Mouse (Mus musculus): ENCODE measurements around the gene Rab27a. TPM values are rescaled to one million over a fixed set of nuclear protein-coding genes. Genes with fewer than 3 reads are reported as not detected.

Rab27a gene
- polyA plus RNA-seq, 1 experiment from 2014 or later = 1.1 TPM

DNA sequence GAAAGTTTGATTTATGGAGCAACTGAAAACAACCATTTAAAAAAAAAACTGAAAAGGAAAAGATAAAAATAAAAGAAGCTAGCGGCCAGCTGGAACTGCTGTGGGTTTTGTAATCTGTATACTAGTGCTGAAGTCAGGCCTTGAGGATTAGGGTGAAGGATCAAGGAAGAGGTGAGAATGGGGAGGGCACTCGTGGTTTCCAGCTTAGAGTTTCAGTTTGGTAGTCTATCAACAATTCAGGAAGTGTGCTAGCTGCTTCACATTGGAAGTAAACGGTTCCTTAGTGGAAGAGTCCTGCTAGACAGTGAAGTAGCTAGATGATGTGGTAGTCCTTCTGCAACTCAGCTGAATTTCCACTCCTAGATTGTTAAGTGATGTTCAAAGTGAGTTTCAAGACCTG lies 36.3 kb upstream of the Rab27a start:
- 81% methylated on average over 3 of the region's 3 CpGs for WGBS
- peaks cover 77% of the 10 kb centered on the region for H3K36me3 ChIP-seq (replicated peaks; ENCODE audit: control insufficient read depth, insufficient read depth)
- no peaks in the 10 kb centered on the region for H3K27me3 ChIP-seq (ENCODE audit: control insufficient read depth, insufficient read depth, low read length)
- H3K4me3 ChIP-seq (replicated peaks; ENCODE audit: low read length) = no peak overlapping the region
- H3K9me3 ChIP-seq (ENCODE audit: control insufficient read depth, low read length) = no peaks in the 10 kb centered on the region
- H3K9ac ChIP-seq = no peak overlapping the region
- no peak overlapping the region for H3K27ac ChIP-seq
- no peaks in the 10 kb centered on the region for H3K4me1 ChIP-seq (replicated peaks; ENCODE audit: control insufficient read depth, insufficient read depth, low read length)
- H3K4me2 ChIP-seq (replicated peaks) = no peak overlapping the region
- DNase-seq (ENCODE audit: low spot score) = no peak
- no peak for ATAC-seq (ENCODE audit: low FRiP score)

DNA sequence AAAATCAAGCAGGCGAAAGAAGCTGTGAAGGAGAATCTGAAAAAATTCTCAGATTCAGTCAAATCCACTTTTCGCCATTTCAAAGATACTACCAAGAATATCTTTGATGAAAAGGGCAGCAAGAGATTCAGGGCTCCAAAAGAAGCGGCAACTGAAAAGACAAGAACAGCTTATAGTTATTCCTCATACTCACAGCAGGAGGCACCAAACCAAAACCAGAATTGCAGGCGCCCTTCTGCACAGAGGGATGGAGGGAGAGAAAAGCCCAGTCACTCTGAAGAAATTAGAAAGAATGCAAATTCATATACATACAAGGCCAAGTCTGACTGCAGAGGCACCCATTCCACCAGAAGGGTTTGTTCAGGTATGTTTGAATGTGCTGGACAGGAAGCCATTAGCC lies 32.0 kb upstream of the Rab27a start:
- ATAC-seq (ENCODE audit: low FRiP score) = no peak
- no peak for DNase-seq (ENCODE audit: low spot score)
- no peak overlapping the region for H3K4me2 ChIP-seq (replicated peaks)
- H3K27me3 ChIP-seq (ENCODE audit: control insufficient read depth, insufficient read depth, low read length) = no peaks in the 10 kb centered on the region
- H3K9ac ChIP-seq = no peak overlapping the region
- H3K9me3 ChIP-seq (ENCODE audit: control insufficient read depth, low read length) = no peaks in the 10 kb centered on the region
- no peak overlapping the region for H3K4me3 ChIP-seq (replicated peaks; ENCODE audit: low read length)
- peaks cover 87% of the 10 kb centered on the region for H3K36me3 ChIP-seq (replicated peaks; ENCODE audit: control insufficient read depth, insufficient read depth)
- no peak overlapping the region for H3K27ac ChIP-seq
- 90% methylated on average over 4 of the region's 4 CpGs for WGBS
- no peaks in the 10 kb centered on the region for H3K4me1 ChIP-seq (replicated peaks; ENCODE audit: control insufficient read depth, insufficient read depth, low read length)

DNA sequence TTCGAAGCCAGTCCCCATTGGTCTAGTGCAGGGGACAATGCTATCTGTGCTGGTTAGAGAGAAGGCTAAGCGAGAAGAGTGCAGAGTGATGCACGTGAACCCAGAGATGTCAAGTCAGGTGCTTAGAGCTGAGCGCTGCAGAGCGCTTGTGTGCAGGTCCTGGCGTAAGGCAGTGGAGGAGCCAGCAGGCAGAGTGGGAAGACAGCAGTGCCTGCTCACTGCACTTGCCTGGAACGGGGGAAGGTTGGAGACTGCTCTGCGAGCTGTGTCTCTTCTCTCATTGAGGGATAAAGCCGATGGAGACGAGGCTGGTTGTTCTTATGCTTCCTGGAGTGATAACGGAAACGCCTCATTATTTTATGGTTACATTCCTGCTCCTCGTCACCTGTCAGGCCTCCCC lies 29.9 kb upstream of the Rab27a start:
- Histone ChIP-seq H3K36me3 (replicated peaks; ENCODE audit: control insufficient read depth, insufficient read depth) (peaks cover 98% of the 10 kb centered on the region), H3K27me3 (ENCODE audit: control insufficient read depth, insufficient read depth, low read length) (no peaks in the 10 kb centered on the region), H3K27ac (no peak overlapping the region), H3K9me3 (ENCODE audit: control insufficient read depth, low read length) (no peaks in the 10 kb centered on the region), H3K9ac (no peak overlapping the region), H3K4me3 (replicated peaks; ENCODE audit: low read length) (no peak overlapping the region), H3K4me1 (replicated peaks; ENCODE audit: control insufficient read depth, insufficient read depth, low read length) (no peaks in the 10 kb centered on the region), H3K4me2 (replicated peaks) (no peak overlapping the region)
- ATAC-seq (ENCODE audit: low FRiP score) (no peak), DNase-seq (ENCODE audit: low spot score) (no peak)
- WGBS = 93% methylated on average over 13 of the region's 13 CpGs

DNA sequence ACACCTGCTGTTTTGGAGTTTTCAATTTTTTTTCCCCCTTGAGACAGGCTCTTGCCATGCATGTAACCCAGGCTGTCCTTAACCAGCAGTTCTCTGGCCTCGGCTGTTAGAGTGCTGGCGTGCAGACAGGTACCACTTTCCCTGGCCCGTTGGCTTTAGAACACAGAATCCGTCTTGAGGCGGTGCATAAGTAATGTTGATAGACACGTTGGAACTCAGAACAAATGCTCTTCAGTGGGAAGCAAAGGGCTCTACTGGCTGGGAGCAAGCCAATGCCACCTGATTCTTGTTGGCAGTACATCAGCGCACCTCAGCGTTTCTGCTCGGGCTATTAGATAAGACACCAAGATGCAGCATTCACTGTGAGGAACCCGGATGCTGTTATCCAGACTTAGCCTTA lies 24.8 kb upstream of the Rab27a start:
- DNase-seq (ENCODE audit: low spot score) (no peak), ATAC-seq (ENCODE audit: low FRiP score) (no peak)
- Histone ChIP-seq H3K4me3 (replicated peaks; ENCODE audit: low read length) (no peak overlapping the region), H3K27me3 (ENCODE audit: control insufficient read depth, insufficient read depth, low read length) (no peaks in the 10 kb centered on the region), H3K4me2 (replicated peaks) (no peak overlapping the region), H3K36me3 (replicated peaks; ENCODE audit: control insufficient read depth, insufficient read depth) (peaks cover 85% of the 10 kb centered on the region), H3K4me1 (replicated peaks; ENCODE audit: control insufficient read depth, insufficient read depth, low read length) (no peaks in the 10 kb centered on the region), H3K9me3 (ENCODE audit: control insufficient read depth, low read length) (no peaks in the 10 kb centered on the region), H3K9ac (no peak overlapping the region), H3K27ac (no peak overlapping the region)
- WGBS = 93% methylated on average over 10 of the region's 10 CpGs

DNA sequence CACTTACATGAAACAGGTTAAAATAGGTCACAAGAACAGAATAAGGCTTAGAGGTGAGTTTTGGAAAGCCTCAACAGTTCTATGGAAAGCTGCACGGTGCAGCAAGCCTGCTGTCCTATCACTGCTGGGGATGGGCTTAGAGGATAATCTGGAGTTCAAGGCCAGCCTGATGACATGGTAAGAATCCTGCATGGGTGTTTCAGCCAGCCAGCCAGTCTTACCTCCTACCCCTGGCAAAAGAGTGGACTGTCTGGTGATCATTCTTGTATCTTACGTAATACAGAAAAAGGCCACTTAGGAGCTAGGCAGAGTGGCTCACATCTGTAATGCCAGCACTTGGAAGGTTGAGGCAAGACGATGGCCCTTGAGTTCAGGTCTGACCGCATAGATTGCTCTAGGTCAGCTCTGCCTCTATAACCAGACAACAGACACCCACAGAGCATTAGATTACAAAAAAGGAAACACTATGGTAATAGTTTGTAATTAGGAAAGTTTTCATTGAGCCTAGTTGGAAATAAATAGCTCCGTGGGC lies 24.0 kb upstream of the Rab27a start:
- Histone ChIP-seq H3K27me3 (ENCODE audit: control insufficient read depth, insufficient read depth, low read length) (no peaks in the 10 kb centered on the region), H3K36me3 (replicated peaks; ENCODE audit: control insufficient read depth, insufficient read depth) (peaks cover 81% of the 10 kb centered on the region), H3K27ac (no peak overlapping the region), H3K4me3 (replicated peaks; ENCODE audit: low read length) (no peak overlapping the region), H3K9me3 (ENCODE audit: control insufficient read depth, low read length) (no peaks in the 10 kb centered on the region), H3K9ac (no peak overlapping the region), H3K4me1 (replicated peaks; ENCODE audit: control insufficient read depth, insufficient read depth, low read length) (no peaks in the 10 kb centered on the region), H3K4me2 (replicated peaks) (no peak overlapping the region)
- no peak for ATAC-seq (ENCODE audit: low FRiP score)
- WGBS = 96% methylated on average over 5 of the region's 5 CpGs
- no peak for DNase-seq (ENCODE audit: low spot score)

DNA sequence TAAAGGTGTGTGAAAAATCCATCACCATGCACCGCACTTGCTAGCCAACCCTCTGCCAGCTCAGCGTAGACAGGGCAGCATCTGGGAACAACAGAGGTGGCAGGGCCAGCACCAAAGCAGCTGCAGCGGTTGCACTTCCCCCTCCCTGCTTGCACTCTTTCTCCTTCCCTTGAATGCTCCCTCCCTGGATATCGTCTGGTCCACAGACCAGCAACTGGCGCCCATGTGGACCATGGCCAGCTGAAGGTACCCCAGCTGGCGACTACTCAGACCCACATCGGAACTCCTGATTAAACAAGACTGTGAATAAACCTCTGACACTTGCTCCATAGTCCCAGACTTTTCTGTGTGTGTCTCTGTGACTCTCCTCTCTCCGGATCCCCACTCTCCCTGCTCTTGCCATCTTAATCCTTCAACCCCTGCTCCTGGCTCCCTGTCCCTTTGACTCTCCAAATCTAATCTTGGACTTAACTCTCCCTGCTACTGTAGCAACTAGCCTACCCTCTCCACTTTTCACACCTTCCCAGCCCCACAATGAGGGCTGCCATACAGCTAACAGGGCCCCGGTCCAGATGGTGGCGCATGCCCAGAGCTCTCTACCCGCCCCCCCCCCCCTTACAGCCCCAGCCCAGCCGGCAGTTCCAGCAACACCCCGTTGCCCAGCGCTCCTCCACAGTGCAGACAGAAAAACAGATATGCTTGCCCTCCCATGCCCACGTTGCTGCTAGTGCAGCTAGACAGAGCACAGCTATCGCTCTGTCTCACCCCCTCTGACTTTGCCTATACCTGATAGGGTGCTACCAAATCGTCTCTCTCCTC lies 18.6 kb upstream of the Rab27a start:
- Histone ChIP-seq H3K4me2 (replicated peaks) (peak overlapping the region; percentile 25), H3K9ac (no peak overlapping the region), H3K9me3 (ENCODE audit: control insufficient read depth, low read length) (no peaks in the 10 kb centered on the region), H3K27ac (0 out of 2 replicates have a peak overlapping the region, but pooled peaks have one; percentile 26), H3K36me3 (replicated peaks; ENCODE audit: control insufficient read depth, insufficient read depth) (peaks cover 45% of the 10 kb centered on the region), H3K4me3 (replicated peaks; ENCODE audit: low read length) (no peak overlapping the region), H3K27me3 (ENCODE audit: control insufficient read depth, insufficient read depth, low read length) (no peaks in the 10 kb centered on the region), H3K4me1 (replicated peaks; ENCODE audit: control insufficient read depth, insufficient read depth, low read length) (no peaks in the 10 kb centered on the region)
- WGBS = 20% methylated on average over 16 of the region's 17 CpGs
- DNase-seq (ENCODE audit: low spot score) (peak; percentile 44), ATAC-seq (ENCODE audit: low FRiP score) (peak; percentile 84; the same call in 1 of the 2 replicates)

DNA sequence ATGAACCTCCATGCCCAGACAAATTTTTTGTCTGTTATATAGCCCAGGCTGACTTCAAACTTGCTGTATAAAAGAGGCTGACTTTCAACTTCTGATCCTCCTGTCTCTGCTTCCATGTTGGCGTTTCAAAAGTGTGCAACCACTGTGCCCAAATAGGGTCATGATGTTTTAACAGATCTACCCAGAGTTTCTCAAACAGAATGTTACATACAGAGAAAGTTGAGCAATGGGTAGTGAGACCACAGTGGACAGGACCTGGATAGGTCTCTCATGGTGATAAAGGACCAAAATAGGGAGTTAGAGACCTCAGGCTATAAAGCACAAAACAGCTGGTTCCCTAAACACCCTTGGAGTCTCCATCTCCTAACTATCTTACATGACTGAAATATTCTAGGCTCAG lies 14.2 kb upstream of the Rab27a start:
- Histone ChIP-seq H3K4me2 (replicated peaks) (no peak overlapping the region), H3K9me3 (ENCODE audit: control insufficient read depth, low read length) (no peaks in the 10 kb centered on the region), H3K27ac (no peak overlapping the region), H3K27me3 (ENCODE audit: control insufficient read depth, insufficient read depth, low read length) (no peaks in the 10 kb centered on the region), H3K4me1 (replicated peaks; ENCODE audit: control insufficient read depth, insufficient read depth, low read length) (no peaks in the 10 kb centered on the region), H3K9ac (no peak overlapping the region), H3K4me3 (replicated peaks; ENCODE audit: low read length) (no peak overlapping the region), H3K36me3 (replicated peaks; ENCODE audit: control insufficient read depth, insufficient read depth) (peaks cover 46% of the 10 kb centered on the region)
- no peak for ATAC-seq (ENCODE audit: low FRiP score)
- no peak for DNase-seq (ENCODE audit: low spot score)
- 93% methylated on average over 1 of the region's 1 CpGs for WGBS

DNA sequence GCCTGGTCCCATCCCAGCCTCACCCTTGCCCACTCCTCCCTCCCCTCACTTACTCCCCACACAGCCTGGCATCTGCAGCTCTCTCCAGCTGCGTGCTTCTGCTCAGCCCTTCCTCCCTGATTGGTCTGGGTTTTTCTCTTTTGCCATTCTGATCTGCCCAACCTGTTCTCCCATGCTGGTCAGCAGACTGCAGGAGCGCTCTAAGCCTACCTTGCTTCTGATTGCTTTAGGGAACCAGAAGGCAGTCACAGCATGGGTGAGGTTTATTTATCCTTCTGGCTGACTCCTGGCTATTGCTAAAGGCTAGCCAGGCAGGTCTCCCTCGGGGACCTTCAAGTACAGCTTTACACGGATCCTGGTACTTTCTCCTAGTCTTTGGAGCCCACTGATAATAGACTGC lies 13.2 kb upstream of the Rab27a start:
- Histone ChIP-seq H3K27ac (no peak overlapping the region), H3K27me3 (ENCODE audit: control insufficient read depth, insufficient read depth, low read length) (no peaks in the 10 kb centered on the region), H3K9ac (no peak overlapping the region), H3K36me3 (replicated peaks; ENCODE audit: control insufficient read depth, insufficient read depth) (peaks cover 54% of the 10 kb centered on the region), H3K4me3 (replicated peaks; ENCODE audit: low read length) (no peak overlapping the region), H3K4me1 (replicated peaks; ENCODE audit: control insufficient read depth, insufficient read depth, low read length) (no peaks in the 10 kb centered on the region), H3K9me3 (ENCODE audit: control insufficient read depth, low read length) (no peaks in the 10 kb centered on the region), H3K4me2 (replicated peaks) (no peak overlapping the region)
- DNase-seq (ENCODE audit: low spot score) = no peak
- no peak for ATAC-seq (ENCODE audit: low FRiP score)
- 66% methylated on average over 4 of the region's 4 CpGs for WGBS

DNA sequence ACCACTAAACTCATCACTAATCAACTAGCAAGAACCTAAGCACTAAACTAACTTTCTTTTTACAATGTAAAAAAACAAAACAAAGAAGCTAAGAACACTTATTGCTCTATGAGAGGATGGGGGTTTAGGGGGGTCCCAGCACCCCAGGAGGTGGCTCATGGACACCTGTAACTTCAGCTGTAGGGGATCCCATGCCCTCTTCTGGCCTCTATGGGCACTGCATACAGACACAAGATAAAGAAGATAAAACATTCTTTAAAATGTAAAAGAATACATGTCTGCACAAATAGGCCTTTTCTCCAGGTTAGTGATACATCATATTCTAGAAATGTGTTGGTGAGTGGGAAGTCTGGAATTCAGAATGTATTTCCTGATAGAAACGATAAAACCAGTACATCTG lies 11.2 kb upstream of the Rab27a start:
- H3K4me2 ChIP-seq (replicated peaks) = no peak overlapping the region
- no peaks in the 10 kb centered on the region for H3K27me3 ChIP-seq (ENCODE audit: control insufficient read depth, insufficient read depth, low read length)
- no peak overlapping the region for H3K27ac ChIP-seq
- DNase-seq (ENCODE audit: low spot score) (no peak), ATAC-seq (ENCODE audit: low FRiP score) (no peak)
- no peak overlapping the region for H3K4me3 ChIP-seq (replicated peaks; ENCODE audit: low read length)
- no peaks in the 10 kb centered on the region for H3K9me3 ChIP-seq (ENCODE audit: control insufficient read depth, low read length)
- WGBS = 92% methylated on average over 1 of the region's 1 CpGs
- peaks cover 54% of the 10 kb centered on the region for H3K36me3 ChIP-seq (replicated peaks; ENCODE audit: control insufficient read depth, insufficient read depth)
- H3K9ac ChIP-seq = no peak overlapping the region
- peaks cover 1% of the 10 kb centered on the region; the same call in 1 of the 2 replicates for H3K4me1 ChIP-seq (replicated peaks; ENCODE audit: control insufficient read depth, insufficient read depth, low read length)

All from hindbrain, embryonic 14.5 days (tissue).